Mouse (Mus musculus) ovary, adult 18-20 months (tissue): Measurements from ENCODE around the gene Angpt4.
A peak's percentile ranks its signal among the peaks of the same experiment; 100 is the strongest.

Experiments
- DNase-seq: peaks from one replicate; pipeline ENCODE4 v3.0.0; 2022; ENCODE audit warnings: low spot score, mixed read lengths

Gene Angpt4

DNA sequence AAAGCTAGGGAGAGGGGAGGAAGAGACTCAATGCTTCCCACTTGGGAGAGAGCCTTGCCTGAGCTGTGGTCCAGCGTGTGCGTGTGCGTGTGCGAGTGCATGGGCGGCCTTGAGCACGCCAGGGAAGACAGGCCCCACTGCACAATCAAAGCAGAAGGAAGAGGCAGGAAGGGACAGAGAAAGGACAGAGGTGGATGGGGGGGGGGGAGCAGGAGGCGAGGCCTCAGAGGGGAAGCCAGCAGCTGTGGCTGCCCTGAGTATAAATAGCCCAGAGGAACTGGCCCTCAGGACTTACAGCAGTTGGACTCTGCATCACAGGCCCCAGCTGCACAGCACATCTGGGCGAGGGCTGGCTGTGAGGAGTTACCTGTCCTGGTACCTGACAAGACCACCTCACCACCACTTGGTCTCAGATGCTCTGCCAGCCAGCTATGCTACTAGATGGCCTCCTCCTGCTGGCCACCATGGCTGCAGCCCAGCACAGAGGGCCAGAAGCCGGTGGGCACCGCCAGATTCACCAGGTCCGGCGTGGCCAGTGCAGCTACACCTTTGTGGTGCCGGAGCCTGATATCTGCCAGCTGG lies at the start of gene Angpt4:
Gene Angpt4 (plus strand): TSS at position 292 of the 582 bp plus-strand sequence.
- no peak for DNase-seq

DNA sequence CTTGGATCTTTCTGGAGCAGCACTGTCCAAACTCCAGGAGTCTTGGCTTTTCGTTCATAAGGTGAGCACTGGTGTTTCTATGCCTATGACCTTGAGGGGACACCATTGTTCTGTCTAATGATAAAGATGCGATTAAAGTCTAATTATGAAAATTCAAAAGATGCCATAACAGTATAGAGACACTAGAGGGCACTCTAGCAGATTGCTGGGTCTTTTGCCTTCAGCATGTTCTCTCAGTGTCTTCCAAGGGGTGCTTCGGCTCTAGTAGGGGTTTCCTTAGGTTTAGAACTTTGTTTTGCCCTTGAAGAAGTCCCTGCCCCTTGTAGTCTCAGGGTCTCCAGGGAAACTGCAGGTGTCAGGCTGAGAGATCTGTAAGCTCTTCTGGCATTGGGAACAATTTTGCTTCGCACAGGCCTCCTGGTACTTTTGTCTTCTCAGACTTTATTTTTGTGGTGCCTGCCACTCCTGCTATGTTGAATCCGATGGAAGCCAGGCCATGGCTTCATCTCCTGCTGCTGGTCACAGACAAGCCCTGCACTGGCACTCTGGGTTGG lies 48.7 kb upstream of the Angpt4 start:
- no peak for DNase-seq

DNA sequence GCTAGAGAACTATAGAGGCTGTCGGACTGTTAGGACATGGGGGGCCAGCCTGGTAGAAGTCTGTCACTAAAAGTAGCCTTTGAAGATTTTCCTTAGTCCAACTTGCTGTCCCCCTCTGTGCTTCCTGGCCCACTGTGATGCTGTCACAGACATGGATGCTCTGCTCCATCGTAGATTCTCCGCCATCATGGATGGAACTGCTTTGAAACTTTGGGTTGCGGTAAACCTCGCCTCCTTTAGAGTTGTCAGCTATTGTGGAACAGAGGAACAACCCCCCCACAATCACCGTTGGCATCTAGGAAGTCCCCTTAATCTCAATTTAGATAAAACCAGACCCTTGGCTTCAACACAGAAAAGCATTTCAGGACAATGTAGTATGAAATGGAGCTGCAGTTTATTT lies 46.1 kb upstream of the Angpt4 start:
- no peak for DNase-seq

DNA sequence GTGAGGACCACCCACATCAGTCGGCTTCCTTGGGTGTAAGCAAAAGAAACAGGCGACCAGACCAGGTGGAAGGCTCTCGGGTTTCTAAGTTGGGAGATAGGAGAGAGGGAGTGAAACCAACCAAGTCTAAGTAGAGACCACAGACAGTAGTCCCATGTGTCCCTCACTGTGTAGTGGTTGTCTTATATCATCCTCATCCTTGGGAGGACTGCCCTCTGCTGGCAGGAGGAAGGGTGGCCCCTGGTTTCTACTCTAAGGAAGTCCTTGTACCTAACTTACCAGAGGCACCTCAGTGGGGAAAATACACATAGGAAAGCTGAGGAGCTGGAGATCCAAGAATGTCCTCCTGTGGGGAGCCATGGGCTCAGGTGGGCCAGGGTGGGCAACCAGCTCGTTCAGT lies 44.5 kb upstream of the Angpt4 start:
- DNase-seq: no peak

DNA sequence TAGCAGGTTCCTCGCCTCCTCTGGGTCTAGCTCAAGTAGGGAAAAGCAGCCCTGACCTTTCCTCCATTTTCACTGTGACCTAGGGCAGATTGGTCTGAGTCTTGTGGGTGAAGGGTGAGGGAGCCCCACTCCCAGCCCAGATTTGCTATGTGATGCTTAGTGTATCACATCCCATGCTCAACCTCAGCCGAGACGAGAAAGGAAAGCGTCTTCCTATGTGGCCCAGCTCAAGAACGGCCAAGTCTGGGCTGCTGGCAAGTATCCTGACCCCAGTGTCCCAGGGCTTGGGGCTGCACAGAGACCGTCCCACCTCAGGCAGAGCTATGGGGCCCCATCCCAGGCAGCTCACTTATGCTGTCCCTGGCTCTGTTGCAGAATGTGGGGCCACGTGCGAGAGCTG lies 42.8 kb upstream of the Angpt4 start:
- DNase-seq: no peak

DNA sequence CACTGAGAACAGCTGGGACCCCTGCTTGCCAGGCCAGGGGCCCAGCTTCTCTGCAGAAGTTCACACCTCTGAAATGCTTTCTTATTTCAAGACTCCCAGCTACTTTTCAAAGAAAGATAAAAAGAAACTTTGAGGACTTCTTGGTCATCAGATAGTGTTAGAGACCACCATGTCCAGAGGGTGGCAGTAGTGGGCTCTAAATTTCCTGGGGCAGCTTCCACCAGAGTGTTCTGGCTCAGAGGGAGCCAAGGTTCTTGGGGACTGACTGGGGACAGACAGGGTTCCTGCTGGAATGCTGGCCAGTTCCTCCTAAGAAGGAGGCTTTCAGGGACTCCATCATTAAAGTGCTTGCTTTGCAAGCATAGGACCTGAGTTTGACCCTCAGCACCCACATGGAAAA lies 36.5 kb upstream of the Angpt4 start:
- DNase-seq: no peak

DNA sequence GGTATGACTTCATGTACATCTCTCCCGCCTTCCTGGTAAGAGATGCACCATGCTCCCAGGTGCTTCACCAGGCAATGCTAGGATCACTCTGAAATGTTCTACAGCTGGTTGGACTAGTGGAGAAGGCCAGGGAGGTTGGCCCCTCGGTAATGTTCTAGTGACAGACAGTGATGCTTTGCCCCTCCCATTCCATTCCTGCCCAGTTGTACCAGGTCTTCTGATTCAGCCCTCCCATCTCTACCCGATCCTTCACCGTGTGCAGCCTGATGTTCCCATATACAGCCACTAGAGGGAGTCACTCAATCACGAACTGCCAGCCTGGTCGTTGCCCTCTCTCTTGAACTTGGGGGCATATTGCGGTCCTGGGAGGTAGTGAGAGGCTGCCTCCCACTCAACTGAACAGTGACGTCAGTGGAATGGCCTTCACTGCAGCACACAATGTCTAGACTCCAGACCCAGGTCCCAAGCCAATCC lies 35.0 kb upstream of the Angpt4 start:
- DNase-seq: peak; percentile 15

DNA sequence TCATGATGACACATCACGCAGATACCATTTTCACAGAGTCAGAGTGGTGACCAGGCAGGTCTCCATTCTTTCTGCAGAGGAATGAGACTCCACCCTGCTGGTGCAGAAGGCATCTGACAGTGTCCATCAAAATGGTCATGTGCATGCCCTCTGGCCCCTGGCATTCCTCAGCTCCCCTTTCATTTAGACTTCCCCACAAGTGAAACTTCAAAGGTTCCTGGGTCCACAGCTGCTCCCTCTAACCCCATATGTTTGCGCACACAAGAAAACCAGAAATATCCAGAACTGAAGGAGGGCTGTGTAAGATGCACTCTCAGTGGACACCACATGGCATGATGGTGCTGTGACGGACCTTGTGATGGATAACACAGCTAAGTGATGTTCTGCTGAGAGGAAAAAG lies 32.4 kb upstream of the Angpt4 start:
- DNase-seq: no peak

DNA sequence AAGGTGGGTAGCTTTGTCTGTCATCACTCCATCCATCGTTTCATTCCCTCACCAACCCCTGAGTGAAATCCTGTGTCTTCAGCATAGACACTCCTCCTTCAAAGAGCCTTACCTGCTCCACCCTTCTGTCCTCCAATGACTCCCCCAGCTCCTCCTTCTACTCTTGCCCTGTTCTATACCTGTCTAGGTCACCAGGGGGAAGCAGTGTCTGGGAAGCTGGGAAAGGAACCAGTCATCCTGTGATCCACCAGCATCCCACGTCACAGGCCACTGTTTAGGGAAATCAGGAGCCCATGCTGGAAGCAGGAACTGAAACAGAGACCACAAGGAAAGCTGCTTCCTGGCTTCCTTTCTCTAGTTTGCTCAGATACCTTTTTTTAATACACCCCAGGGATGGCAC lies 31.2 kb upstream of the Angpt4 start:
- no peak for DNase-seq

DNA sequence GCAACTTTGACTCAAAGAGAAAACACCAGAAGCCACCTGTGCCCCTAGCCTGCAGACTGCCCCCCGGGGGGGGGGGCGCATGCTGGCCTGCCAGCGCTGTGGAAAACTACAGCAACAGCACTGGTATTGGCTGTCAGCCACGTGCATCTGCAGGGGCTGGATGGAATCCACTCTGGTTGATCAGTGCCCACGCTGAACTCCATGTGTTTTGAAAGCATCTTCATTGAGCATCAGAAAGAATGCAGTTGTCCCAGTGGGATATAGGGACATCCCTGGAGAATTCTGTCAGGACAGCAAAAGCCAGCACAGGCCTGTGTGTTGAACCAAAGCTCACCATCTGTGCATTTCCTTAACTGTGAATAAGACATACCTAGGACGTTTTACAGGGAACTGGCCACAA lies 20.0 kb upstream of the Angpt4 start:
- no peak for DNase-seq

DNA sequence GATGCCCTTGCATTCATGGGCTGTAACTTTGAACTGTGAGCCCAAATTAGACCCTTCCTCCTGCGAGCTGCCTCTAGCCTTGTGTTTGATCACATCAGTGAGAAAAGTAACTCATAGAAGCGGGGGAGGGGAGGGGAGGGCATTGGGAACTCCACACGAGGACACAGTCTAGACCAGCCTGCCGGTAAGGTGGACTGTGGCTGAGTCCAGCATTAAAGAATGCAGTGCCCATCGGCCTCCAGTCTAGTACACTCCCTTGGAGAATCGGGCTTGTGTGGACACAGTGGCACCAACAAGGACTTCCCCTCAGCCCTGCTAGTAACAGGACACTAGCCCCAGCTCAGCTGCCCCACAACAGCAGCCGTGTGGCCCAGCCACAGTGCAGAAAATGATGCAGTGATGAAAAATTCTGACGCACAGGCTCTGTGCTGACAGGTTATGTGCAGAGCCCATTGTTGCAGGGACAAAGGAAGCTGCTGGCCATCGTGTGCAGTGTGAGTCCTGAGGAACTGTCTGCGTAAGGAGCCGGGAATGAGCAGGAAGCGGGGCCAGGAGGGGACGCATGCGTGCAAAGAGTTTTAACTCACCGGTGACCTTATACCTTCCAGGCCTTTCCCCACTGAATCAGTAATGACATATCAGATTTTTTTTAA lies 17.8 kb upstream of the Angpt4 start:
- no peak for DNase-seq

DNA sequence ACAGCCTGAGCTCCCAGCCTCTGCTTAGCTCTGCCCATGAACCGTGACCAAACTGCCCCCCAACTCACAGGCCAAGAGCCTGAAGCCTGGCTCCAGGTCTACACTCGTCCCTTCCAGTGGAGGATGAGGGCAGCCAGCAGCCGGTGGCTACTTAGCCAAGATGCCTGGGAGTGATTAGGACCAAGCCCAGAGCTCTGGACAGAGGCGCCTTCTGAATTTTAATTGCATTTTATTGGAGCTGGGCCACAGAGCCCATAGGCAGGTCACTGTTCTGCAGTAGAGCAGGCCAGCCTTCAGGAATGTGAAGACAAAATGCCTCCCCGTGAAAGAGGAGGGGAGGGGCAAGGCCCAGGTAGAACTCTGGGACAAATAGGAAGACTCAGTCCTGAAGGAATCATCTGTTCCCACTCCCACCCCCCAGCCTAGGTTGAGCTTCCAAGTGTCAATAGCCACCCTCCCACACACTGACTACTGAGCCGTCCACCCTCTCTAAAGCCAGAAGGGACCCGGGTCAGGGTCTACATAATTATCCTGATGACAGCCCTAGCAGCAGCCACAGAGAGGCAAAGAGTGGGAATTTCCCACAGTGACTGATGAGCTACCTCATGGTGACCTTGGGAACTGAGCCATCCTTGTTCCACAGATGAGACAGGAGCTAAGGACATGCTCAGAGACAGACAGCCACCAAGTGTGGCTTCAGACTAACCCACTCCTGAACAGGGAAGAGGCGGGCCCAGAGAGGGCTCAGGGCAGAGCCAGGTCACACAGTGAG lies 16.6 kb upstream of the Angpt4 start:
- DNase-seq: no peak

DNA sequence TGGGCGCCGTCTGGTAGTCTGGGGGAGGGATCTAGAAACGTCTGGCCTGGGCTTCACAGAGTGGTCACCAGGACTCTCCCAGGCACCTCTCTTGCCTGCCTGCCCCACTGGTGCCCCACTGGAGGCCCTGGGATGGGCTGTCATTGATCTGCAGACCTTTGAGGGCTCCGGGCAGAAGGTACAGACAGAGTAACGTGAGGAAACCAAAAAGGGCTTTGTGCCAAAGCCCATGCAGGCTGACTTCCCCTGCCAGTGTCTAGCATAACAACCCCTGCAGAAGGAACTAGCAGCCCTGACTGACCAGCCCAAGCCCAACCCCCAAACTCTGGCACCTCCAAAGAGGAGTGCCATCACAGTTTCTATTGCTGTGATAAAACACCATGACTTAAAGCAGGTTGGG lies 15.1 kb upstream of the Angpt4 start:
- no peak for DNase-seq

DNA sequence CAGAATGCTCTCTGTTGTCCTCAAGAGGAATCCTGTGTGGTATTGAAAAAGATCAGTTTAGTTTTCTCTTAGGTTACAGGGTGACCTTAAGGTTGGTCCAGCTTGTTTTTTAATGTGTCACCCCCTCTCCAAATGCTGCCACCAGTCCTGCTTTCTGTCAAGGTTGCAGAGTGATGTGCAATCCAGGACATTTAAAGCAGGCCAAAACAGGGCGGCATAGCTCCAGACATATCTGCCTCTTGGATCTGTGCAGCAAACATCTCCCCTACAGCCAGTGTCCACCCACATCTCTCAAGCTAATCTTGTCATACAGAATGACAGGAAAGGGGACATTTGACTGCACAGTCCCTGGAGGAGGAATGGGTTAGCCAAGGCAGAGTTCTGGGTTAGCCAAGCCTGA lies 12.9 kb upstream of the Angpt4 start:
- no peak for DNase-seq

DNA sequence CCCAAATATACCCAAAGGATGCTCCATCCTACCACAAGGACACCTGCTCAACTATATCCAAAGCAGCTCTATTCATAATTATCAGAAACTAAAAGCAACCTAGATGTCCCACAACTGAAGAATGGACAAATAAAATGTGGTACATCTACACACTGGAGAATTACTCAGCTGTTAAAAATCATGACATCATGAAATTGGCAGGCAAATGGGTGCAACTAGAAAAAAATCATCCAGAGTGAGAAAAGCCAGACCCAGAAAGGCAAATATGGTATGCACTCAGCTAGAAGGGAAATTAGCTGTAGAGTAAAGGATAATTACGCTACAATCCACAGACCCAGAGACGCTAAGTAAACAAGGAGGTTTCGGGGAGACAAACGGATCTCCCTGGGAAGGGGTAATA lies 10.2 kb upstream of the Angpt4 start:
- DNase-seq: no peak

DNA sequence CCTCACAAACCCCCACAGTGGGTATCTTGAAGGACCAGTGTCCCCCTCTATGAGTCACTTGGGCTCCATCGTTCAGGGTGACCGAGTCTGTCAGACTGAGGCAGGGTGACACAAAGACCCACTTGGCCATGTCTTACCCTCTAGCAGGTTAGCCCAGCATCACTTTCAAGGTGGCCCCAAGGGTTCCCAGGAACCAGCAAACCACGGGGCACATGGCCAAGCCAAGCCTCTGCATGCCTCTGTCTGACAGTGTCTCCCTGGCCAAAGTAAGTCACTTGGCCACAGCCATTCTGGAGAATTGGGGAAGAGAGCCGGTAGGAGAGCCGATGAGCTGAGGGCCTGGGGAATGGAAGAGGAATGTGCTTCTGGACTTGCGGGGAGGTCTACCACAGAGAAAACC lies 7.7 kb upstream of the Angpt4 start:
- DNase-seq: no peak

DNA sequence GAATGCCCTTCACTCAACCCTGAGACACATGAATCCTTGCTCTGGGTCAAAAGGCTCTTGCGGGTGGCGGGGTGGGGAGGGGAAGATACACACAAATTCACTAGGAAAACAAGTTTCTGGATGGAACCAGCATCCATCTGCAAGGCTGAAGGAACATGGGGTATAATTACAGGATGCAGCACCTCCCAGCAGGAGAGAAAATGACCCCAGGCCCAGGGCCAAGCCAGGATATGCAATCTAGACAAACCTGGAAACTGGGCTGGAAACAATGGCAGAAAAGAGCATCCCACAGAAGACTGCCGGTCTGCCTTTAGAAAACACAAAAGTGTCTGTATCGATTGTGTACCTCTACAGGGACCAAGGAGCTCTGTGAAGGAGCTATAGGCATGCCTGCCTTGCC lies 7.1 kb upstream of the Angpt4 start:
- no peak for DNase-seq

DNA sequence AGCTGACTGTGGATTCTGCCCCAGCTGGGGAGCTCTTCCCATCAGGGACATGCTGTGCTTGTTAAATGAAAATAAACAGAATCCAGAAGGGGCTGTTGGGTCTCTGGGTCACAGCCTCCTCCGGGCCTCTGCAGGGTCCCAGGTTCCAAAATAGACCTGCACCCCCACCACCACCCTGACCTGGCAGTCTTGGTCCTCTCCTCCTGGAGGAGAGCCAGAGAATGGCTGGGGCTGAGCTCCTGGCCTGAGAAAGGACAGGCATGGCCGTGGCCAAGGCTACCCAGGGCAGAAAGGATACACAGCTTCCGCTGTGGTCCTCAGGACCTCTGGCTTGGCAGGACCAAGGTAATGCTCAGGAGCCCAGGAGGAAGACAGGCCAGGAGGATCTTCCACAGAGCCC lies 6.4 kb upstream of the Angpt4 start:
- DNase-seq: no peak

DNA sequence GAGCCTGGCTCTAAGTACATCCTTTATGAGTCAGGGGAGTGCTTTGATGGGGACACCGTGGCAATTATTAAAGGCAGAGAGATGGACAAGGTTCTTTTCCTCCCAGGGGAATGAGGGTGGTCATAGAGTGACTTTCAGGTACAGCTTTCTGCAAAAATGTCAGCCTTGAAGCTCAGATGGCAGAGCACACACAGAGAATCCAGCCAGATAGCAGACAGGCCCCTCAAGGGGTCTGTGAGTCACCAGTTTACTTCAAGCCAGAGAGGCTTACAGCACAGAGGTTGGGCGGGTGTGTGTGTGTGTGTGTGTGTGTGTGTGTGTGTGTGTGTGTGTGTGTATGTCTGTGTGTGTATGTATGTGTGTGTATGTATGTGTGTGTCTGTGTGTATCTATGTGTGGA lies 4.0 kb upstream of the Angpt4 start:
- DNase-seq: no peak

DNA sequence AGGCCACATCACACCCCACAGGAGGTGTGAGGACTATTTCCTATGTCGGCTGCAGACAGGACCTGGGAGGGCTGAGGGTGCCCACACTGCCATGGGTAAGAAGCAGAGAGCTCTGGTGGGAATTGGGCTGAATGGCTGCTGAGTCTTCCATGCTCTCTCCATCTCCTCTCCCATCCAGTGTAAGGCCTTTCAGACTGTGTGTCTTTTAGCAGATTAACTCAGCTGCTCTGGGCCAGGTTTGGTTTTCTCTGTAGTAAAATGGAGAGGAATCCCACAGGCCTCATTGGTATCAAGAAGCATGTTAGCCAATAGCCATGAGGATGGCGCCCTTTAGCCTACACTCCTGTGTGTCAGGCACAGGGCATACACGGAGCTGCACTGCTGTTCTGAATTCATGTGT lies 1.6 kb upstream of the Angpt4 start:
- no peak for DNase-seq

DNA sequence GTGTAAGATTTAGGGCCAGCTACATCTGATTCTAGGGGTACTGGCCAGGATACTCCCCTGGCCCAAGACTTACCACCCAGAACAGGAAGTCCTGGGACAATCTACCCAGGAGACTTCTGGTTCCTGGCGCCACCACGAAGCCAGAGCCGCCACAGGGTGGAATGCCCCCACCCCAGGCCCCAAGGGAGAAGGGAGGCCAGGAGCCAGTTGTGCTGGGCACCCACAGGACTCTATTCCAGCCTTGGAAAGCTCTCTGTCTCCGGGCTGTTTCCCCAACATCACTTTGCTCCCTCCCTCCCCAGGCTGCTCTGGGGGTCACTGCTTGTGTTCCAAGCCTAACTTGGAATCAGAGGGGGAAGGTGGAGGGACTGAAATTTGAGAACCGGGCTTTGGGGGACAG lies 512 bp upstream of the Angpt4 start:
- DNase-seq: no peak

DNA sequence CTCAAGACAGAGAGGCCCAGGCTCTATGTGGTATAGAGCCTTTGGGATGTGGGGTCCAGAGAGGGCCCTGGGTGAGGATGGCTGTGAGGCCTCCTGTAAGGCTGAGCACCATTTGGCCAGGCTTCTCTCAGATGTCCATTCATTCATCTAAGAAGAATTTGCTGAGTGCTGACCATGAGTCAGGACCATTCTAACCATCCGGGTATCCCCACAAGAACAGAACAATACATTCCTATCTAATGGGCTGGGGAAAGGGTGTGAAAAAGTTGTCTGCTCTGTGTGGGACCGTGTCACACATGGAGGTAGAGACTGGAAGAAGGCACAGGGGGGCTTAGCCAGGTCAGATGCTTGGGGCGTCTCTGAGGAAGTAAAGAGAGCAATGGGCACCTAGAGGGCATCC lies 741 bp downstream of the Angpt4 start:
- DNase-seq: no peak

DNA sequence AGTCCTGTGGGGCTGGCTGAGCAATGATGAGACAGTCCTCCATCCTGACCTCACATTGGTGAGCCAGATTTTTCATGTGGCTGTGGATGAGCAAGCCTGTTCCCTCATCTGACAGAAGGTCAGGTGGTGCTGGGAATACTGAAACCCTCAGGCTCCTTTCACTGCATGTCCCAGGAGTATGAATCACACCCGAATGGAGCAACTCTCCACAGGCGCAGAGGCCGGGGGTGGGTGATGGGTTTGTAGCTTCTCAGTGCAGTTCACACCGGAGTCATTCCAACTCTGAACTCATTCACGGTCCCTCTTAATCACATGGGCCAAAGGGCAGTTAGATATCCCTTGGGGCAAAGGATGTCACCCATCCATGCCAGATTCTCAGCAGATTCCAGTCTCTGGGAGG lies 3.1 kb downstream of the Angpt4 start:
- no peak for DNase-seq
